ENCODE assay signal across 8 mouse cellular contexts in genomic region chr2:156614661-156615654, GRCm38 (mm10). TPM values are rescaled to one million over a fixed set of nuclear protein-coding genes. Genes with fewer than 3 reads are reported as not detected.
DNase-seq lines count a peak whose midpoint lies in the region; ATAC-seq and TF ChIP-seq lines count a peak whose summit lies in the region.

No protein-coding gene starts in this region.

- H3K27ac ChIP-seq in lung, postnatal 0 days (ENCODE audit: low read length), result no peak overlapping the region
- no peak overlapping the region for H3K27ac ChIP-seq in intestine, postnatal 0 days (ENCODE audit: low read depth, low read length)

- H3K27me3 ChIP-seq in lung, postnatal 0 days (replicated peaks; ENCODE audit: insufficient read depth, low read length), result peaks cover 26% of the 10 kb centered on the region
- H3K27me3 ChIP-seq in intestine, postnatal 0 days (replicated peaks; ENCODE audit: control insufficient read depth, insufficient read depth, low read length), result peaks cover 46% of the 10 kb centered on the region

- no peaks in the 10 kb centered on the region for H3K4me1 ChIP-seq in lung, postnatal 0 days (ENCODE audit: insufficient read depth, low read depth, low read length)
- H3K4me1 ChIP-seq in intestine, postnatal 0 days (replicated peaks; ENCODE audit: control insufficient read depth, insufficient read depth, low read length), result no peaks in the 10 kb centered on the region

- H3K9ac ChIP-seq in lung, postnatal 0 days (replicated peaks; ENCODE audit: low read depth), result no peak overlapping the region
- H3K9ac ChIP-seq in intestine, postnatal 0 days (ENCODE audit: low read depth, low read length), result no peak overlapping the region

- no peak for DNase-seq in frontal cortex, postnatal 14 days (ENCODE audit: low spot score in 2 of 2)
- DNase-seq in lung, postnatal 0 days (ENCODE audit: low spot score), result no peak
- DNase-seq in lung, postnatal 36 days, result no peak
- peak; percentile 63 to 72 for DNase-seq in right cerebral cortex, postnatal 10 days (ENCODE audit: low spot score in 2 of 2)
- DNase-seq in ovary, postnatal 36 days (ENCODE audit: low spot score), result no peak

- ATAC-seq in frontal cortex, adult (ENCODE audit: low TSS enrichment), result peak; percentile 19
- no peak for ATAC-seq in lung, postnatal 0 days
- ATAC-seq in intestine, postnatal 0 days, result peak; percentile 37; the same call in 1 of the 2 replicates
- ATAC-seq in CD4-positive, CD25-positive, alpha-beta regulatory T cell, adult 4 months, result no peak

- peak overlapping the region; percentile 97; the same call in 1 of the 2 replicates for H3K4me2 ChIP-seq in lung, postnatal 0 days (replicated peaks; ENCODE audit: low read depth, low read length)
- peak overlapping the region; percentile 80; the same call in 1 of the 2 replicates for H3K4me2 ChIP-seq in intestine, postnatal 0 days (replicated peaks; ENCODE audit: low read depth)

- TF ChIP-seq CTCF in lung, postnatal 0 days (IDR thresholded peaks at IDR 0.05), result no peak
- no peak for TF ChIP-seq CTCF in intestine, postnatal 0 days (IDR thresholded peaks at IDR 0.05; ENCODE audit: low read depth)

- no peak for TF ChIP-seq EP300 in lung, postnatal 0 days (IDR thresholded peaks at IDR 0.05)

- H3K36me3 ChIP-seq in lung, postnatal 0 days (ENCODE audit: insufficient read depth, low read length), result no peaks in the 10 kb centered on the region
- no peaks in the 10 kb centered on the region for H3K36me3 ChIP-seq in intestine, postnatal 0 days (ENCODE audit: control insufficient read depth, insufficient read depth)

- no peaks in the 10 kb centered on the region for H3K9me3 ChIP-seq in lung, postnatal 0 days (ENCODE audit: low read length)
- no peaks in the 10 kb centered on the region for H3K9me3 ChIP-seq in intestine, postnatal 0 days (ENCODE audit: control insufficient read depth)

- H3K4me3 ChIP-seq in lung, postnatal 0 days (ENCODE audit: low read depth, low read length), result no peak overlapping the region; the same call in 1 of the 2 replicates
- H3K4me3 ChIP-seq in intestine, postnatal 0 days (ENCODE audit: low read depth, low read length), result no peak overlapping the region

- WGBS in lung, postnatal 0 days, result 14% methylated on average over 28 of the region's 31 CpGs
- 10% methylated on average over 31 of the region's 31 CpGs for WGBS in intestine, postnatal 0 days

RNA-seq across cellular contexts. Expression of gene Dlgap4, which starts 1.5 kb away (rescaled TPM):
- 70.3 and 74.0 TPM in 2 replicates for polyA plus RNA-seq in lung, postnatal 0 days (2015; fragmentation: Nextera tagmentation; extraction: Ambion mirVana)
- polyA plus RNA-seq in intestine, postnatal 0 days (2015; fragmentation: Nextera tagmentation; extraction: Ambion mirVana), result 37.5 and 43.1 TPM in 2 replicates
- polyA plus RNA-seq in CD4-positive, CD25-positive, alpha-beta regulatory T cell, adult 4 months (2017; shearing (Covaris generic)), result 100 to 1,000 TPM in 1 of 2 experiments, 10 to 100 TPM in 1; 71.7 to 109 TPM

Comparison
In these comparisons a context has a peak if more than half of its experiments do, and no peak if none do; other contexts are left out.
1. ATAC-seq: peak in frontal cortex, adult (single experiment) and intestine, postnatal 0 days (single experiment); none in lung, postnatal 0 days (single experiment) and CD4-positive, CD25-positive, alpha-beta regulatory T cell, adult 4 months (single experiment).
2. DNase-seq: peak in right cerebral cortex, postnatal 10 days (2 of 2); none in frontal cortex, postnatal 14 days (0 of 2), lung, postnatal 0 days (single experiment), lung, postnatal 36 days (single experiment) and ovary, postnatal 36 days (single experiment).